Mouse (Mus musculus): Measurements from ENCODE around the gene Lpp. TPM values are rescaled to one million over a fixed set of nuclear protein-coding genes. Genes with fewer than 3 reads are reported as not detected.

The Lpp gene
- 19.7 and 20.0 TPM in 2 replicates for polyA plus RNA-seq (2012; rRNA removed; ENCODE audit: low replicate concordance)

GRCm38 (mm10) chr16:24392651-24393555, at the start of gene Lpp:
Gene Lpp (plus strand): TSS chr16:24393507.

